Mouse (Mus musculus) heart, postnatal 36 days (tissue): ENCODE measurements around the gene Fem1b. TPM values are rescaled to one million over a fixed set of nuclear protein-coding genes. Genes with fewer than 3 reads are reported as not detected.
"Not testable (repeated sequence)": the region's sequence is repeated elsewhere in the genome, so short reads cannot be mapped to it uniquely, and the experiment has no call there.

Source experiments
- DNase-seq, 2 experiments: peaks; one replicate each; pipeline ENCODE4 v3.0.0; 2021 to 2022
- intact Hi-C: fragments of 180-260 bp; cut with DNase I; formaldehyde crosslinking; loops from one replicate; pipeline ENCODE4 v1.15.1; 2025
- total RNA-seq, 2 experiments: library from RNA; stranded (reverse); gene quantifications; 2 replicates each; pipeline ENCODE4 v1.2.3; 2021

Gene Fem1b
- total RNA-seq: 10 to 100 TPM; 16.2 to 16.9 TPM

DNA sequence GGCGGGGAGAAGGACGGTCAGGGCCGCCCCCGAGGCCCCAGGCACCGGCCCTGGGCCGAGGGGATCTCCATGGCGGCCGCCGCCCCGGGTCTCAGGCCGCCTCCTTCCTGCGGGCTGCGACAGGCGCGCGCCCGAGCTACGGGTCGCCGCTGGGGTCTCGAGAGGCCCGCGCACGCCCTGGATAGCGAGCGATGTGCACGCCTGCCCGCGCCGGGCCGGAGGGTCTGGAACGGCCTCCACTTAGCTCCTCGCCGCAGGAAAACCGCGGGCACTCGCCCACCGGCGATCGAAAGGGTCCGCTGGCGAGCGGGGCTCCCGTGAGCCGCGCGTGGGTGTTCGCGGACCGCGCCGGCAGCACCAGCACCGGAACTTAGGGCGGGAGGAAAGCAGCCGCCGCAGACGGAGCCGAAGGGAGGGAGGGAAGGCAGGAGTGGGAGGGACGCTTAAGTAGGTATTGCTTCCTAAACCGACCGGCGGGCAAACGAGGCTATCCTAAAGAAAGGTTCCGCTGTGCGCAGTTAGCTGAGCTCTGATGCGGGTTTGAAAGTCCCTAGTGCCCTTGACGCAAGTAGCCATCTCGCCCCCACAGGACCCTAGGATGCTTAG is at the start of gene Fem1b:
TSS of gene Fem1b (minus strand) at position 419 of the 606 bp plus-strand sequence.
- DNase-seq: peak; percentile 90 to 97
- intact Hi-C loops: loop anchor here (10.0 kb wide), 1 partner anchor 563 kb away; the partner anchor contains the start of gene Map2k5

DNA sequence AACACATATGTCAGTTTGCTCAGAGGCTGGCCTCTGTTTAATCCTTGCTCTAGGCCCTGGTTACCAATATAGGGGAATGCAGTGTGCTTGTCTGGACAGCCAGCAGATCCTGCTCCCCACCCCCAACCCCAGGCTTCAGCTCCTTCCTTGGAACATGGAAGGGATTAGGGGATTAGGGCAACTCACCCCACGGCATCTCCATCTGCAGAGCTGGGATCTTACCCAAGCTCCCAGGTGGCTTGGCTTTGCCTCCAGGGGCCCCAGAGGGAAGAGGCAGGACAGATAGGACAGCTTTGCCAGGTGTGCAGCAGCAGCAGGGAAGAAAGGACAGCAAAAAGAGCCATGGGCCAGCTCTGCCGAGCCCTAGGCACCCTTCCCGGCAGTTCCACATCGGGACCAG is 49.1 kb upstream of the Fem1b start:
- intact Hi-C loops: no loop called here
- DNase-seq: no peak

DNA sequence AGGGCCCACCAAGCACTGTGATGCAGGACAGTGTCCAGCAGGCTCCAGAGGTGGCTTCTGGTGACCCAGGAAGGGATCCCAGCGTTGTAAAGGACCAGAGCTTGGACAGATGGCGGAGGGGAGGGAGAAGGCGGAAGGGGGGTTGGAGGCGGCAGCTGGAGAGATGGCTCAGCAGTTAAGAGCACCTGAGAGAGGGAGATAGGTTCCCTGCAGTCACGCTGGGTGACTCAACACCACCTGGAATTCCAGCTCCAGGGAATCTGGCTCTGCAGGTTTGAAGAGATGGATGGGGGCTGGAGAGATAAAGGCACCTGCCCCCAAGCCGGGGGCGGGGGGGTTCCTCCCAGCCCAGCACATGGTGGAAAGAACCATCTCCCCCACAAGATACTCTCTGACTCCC is 48.4 kb upstream of the Fem1b start:
- DNase-seq, intact Hi-C loops: not testable (repeated sequence)

DNA sequence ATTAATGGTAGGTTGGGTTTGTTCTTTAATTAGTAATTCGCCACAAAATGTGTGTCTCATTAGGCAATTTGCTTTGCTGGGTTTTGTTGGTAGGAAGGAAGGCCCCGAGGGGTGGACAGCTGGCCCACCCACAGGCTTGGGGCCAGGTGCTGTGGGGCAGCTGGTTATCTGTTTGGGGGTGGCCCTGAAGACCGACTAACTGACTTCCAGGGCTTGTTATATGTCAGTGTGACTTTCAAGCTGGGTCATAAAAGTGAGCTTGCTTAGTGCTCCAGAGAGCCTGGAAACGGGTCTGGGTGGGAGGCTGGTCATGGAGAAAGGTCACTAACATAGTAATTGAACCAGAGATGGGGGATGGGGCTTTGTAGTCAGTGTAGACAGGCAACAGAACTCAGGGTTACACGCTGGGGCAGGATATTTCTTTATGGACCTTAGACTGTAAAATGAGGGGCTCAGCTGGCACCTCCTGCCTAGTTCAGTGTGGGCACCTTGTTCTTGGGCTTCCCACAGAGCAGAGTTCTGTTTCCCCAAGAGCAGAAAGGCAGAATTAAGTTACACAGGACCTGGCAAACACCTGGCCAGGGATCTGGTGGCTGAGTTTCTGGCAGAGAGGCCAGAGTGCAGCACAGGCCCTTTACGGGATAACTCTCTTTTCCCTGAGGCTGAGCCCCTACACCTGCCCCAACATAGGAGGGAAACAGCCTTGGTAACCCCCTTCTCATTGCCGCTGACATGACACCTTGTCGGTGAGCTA is 46.7 kb upstream of the Fem1b start:
- intact Hi-C loops: no loop called here
- no peak for DNase-seq

DNA sequence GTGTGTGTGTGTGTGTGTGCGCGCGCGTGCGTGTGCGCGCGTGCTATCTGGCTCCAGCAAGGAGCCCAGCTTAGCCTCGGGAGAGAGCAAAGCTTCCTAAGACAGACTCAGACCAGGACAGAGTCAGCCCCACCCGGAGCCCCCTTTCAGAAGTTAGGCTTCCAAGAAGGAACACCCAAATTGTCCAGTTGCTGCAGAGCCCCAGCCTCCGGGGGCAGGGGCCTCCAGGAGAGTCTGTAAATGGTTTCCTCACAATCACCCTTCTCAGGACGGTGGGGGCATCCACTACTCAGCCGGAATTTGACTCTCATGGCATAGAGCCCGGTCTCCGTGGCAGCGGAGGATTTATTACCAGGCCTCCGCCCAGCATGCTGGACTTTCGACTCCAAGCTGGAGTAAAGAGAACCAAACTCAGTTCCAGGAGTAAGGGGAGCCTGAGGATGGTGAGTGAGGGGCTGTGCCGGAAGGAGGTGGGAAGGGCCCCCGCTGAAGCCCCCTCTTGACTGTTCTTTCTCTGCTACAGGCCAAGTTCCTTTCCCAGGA is 46.1 kb upstream of the Fem1b start, which contains the start of gene Calml4:
TSS of gene Calml4 (plus strand) at position 362 of the 543 bp plus-strand sequence.
- peak; percentile 72 to 73 for DNase-seq
- intact Hi-C loops: no loop called here

DNA sequence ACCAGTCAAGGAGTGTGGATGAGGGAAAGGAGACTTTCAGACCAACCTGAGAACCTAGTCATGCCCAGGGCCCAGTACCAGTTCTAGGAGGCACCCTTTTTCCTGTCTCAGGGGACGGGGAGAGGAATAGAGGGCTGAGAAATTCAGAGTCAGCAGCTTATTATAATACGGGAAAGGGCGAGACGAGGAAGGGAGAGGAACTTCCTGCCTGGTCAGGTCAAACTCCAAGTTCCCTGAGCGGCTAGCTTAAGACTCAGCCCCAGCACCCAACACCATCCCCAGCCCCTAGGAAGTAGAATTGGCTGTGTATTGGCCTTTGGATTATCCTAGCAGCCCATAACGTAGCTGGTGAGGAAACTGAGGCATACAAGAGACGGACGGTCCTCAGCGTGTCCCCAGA is 45.5 kb upstream of the Fem1b start:
- peak; percentile 28 to 36 for DNase-seq
- intact Hi-C loops: no loop called here

DNA sequence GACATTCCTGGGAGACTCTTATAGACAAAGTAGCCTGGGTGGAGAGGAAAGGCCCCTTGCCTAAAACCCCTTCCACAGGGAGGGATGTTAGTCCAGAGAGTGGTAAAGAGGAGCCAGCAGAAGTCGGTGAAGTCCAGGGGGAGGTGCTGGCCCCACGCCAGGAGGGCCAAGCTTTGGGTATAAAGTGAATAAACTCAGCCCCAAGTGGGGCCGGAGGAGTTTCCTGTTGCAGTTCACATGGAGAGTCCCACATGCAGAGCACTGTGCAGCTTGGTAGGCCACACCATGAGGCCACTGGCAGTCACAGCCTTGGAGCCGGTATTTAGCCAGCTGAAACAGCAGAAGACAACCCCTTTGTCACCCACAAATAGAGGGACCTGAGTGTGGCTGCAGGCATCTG is 42.7 kb upstream of the Fem1b start:
- intact Hi-C loops: no loop called here
- DNase-seq: no peak

DNA sequence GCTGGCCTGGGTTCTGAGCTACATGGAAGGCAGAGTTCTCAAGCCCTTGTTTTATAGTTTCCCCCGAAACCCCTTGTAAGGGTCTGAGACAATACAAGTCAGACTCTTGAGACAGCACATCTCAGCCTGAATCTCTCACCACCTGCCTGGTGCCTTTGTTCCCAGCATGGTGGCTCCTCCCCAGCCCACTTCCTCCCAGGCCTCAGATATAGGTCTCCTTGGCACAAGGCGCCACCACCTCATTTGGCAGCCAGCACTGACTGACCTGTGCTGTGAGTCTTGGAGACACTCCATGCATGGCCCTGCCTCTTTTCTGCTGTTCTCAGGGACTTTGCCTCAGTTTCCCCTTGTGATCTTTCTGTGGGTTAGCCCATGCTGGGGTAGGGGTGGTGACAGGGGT is 39.8 kb upstream of the Fem1b start:
- intact Hi-C loops: no loop called here
- no peak for DNase-seq

DNA sequence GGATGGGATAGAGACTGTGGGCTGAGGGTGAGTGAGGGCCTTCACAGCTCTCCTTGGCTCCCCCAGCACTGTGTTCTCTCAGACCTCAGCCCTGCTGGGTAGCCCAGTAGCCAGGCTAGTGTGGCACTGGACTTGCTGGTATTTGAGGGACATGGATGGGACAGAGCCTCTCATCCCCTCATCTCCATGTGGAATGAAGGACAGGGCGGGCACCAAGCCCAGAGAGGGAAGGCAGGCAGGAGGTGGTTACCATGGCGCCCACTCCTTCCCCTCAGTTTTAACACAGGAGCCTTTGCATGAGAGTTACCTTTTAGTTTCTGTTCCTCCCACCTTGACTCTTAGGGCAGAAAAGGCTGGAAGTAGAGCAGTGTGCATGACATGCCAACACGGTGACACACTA is 36.9 kb upstream of the Fem1b start:
- intact Hi-C loops: loop anchor here (5.0 kb wide), 1 partner anchor 259 kb away; no protein-coding TSS in a partner anchor
- no peak for DNase-seq

DNA sequence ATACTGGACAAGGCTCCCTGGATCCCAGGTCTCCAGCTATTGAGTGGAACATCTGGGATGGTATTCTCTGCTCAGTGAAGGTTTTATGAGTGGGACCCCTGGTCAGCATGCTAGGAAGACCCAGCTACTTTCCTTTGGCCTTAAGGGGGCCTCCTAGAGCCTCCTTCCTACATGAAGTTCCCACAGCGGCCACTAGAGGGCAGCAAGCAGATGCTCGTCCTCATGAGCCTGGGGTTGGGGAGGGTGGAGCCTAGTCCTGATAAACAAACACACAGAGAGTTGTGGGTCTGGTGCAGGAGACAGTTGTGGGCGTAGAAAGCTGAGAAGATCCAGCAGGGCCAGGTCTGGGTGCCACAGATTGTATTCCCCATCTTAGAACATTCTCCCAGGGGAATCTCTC is 36.0 kb upstream of the Fem1b start:
- intact Hi-C loops: loop anchor here (1.0 to 5.0 kb wide), 3 partner anchors 133 to 277 kb away; no protein-coding TSS in a partner anchor
- DNase-seq: peak; percentile 92 to 94

DNA sequence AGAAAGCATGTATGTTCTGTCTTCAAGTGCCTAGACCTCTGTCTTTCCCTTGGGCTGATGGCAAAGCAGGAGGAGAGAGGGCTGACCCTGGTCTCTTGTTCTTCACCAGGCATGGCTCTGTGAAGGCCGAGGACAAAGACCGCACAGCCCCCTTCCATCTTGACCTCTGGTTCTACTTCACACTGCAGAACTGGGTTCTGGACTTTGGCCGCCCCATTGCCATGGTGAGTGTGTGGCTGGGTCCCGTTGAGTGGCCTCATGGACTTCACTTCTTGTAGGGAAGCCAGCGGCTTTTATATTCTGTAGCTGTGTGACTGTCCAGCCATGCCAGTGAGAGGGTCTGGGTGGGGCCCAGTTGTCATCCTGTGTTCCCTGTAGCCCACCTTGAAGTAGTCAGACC is 32.7 kb upstream of the Fem1b start:
- intact Hi-C loops: no loop called here

DNA sequence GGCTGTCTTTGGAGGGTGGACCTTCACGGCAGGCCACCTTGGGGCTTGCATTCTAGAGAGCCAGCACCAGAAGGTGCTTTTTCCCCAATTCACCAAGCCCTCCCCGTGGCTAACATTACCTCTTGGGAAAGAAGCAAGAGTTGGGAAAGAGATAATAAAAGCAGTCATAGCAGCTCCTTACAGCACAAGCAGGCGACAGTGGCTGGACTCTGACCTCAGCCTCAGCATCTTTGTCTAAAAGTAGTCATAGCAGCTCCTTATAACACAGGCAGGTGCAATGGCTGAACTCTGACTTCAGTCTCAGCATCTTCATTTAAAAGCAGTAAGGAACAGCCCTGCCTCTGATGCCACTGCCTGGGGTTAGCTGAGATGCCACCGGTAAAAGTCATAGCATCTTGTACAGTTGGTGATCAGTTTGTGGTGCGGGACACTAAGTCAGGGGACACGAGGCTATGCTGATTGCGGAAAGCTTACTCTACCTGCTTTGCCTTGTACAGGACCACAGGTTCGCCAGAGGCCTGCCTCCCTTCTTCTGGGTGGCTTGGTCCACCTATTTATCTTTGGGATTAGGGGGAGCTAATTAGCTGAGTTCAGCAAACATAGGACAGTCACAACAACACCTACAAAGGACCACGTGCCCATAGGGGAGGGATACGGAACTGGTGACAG is 31.8 kb upstream of the Fem1b start:
- intact Hi-C loops: no loop called here
- DNase-seq: no peak

More for the DNA sequence above, 32.7 kb upstream of the Fem1b start:
- DNase-seq: no peak

DNA sequence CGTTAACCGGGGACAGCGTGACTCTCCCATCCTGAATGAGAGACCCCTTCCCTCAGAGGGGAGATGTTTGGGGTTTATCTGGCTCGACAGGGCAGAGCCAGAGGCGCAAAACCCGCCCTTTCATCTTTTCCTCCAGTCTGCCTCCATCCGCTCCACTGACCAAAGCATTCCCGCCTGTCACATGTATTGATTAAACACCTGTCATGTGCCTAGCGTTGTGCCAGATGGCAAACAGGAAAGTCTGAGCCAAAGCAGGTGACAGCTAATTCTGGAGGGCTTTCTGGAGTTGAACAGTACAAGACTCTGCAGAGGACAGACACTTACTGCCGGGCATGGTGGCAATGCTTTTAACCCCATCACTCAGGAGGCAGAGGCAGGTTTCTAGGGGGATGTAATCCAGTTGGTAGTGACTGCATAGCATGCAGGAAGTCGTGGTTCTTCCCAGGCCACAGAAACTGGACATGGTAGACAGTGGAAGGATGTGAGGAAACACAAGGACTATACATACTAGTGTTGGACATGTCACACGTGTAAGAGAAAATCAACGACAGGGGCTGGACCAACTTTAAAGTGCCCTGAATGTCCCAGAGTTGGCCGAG is 27.5 kb upstream of the Fem1b start:
- DNase-seq: no peak
- intact Hi-C loops: no loop called here

DNA sequence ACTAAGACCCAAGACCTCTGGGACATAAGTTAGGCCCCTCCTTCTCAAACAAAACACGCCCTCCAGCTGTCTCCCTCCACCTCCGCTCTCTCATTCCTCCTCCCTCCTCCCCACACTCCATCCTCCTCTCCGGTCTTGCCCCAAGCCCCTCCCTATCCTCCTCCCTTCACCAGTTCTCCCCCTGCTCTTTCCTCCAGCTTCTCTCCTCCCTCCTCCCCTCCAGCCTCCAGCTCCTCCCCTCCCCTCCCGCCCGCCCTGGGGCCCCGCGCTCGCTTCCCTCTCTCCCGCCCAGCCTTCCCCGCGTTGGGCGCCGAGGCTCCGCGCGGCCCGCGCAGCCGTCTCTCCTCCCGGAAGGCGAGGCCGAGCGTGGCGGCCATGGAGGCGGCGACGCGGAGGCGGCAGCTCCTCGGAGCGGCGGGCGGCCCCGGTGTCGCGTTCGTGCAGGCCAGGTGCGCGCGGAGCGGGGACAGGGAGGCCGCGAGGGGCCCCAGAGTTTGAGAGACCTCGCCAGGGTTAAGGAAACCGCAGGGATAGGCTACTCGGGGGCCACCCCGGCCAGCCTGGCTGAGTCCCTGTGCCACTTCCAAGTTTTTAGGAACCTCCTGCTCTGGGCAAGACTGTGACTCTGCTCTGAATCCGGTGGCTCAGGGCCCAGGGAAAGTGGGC is 26.9 kb upstream of the Fem1b start, which contains the start of gene Cln6:
TSS of gene Cln6 (plus strand) at position 280 of the 666 bp plus-strand sequence.
- peak; percentile 70 to 79 for DNase-seq
- intact Hi-C loops: no loop called here

DNA sequence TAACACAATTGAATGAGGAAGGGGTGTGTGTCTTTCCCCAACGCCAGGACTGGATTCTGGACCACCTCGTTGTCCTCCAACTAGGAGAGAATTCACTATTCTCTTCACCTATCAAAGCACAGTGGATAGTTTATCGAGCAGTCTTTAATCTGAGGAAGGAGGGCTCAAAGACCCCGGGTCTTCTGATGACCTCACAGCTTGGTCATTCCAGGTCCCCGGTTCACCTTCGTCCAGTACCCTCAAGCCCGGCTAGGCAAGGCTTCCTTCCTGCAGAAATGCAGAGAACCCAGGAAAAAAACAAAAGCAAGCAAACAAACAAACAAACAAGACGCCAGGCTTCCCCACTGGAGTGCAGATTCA is 26.4 kb upstream of the Fem1b start:
- intact Hi-C loops: no loop called here
- DNase-seq: no peak

DNA sequence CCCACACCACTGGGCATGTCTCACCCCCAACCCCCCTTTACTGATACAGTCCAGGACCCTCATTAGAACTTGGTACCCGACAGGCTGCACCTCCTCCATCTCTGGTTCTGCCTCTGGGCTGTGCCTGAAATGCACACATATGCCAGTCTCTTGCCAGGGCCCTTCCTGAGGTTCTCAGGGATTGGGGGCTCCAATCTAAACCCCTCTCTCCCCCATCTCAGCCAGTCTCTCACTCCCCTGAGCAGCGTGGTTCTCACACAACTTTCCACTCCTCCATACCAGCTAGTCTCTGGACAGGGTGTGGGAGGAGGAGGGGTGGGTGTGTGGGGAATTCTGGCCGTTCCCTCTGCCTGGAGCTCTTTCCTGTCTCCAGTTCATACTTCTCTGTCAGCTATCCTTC is 25.9 kb upstream of the Fem1b start:
- no peak for DNase-seq
- intact Hi-C loops: no loop called here

DNA sequence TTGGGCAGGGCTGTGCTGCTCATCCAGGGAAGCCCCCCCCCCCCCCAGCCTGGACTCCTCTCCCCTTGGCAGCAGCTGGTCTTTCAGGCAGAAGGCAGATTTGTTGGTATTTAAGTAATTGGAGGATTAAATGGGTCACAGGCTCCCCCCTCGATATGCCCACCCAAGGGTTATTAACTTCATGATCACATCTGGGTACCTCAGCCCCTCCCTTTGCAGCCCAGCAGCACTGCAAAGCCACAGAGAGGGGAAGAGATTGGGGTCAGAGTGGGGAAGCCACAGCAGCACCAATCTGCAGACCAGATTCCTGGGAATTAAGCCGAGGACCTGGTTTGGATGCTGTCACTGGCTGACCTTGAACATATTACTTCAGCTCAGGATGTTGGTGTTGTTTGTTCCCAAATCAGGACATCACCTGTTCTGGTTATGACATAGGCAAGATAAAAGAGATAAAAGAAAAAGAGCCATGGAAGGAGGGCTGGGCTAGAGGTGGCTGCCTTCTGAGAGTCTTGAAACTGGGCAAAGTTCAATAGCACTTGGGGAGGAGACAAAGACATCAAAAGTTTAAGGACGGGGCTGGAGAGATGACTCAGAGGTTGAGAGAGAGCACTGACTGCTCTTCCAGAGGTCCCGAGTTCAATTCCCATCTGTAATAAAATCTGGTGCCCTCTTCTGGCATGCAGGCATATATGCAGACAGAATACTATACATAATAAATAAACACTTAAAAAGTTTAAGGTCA is 24.1 kb upstream of the Fem1b start:
- no peak for DNase-seq
- intact Hi-C loops: no loop called here

DNA sequence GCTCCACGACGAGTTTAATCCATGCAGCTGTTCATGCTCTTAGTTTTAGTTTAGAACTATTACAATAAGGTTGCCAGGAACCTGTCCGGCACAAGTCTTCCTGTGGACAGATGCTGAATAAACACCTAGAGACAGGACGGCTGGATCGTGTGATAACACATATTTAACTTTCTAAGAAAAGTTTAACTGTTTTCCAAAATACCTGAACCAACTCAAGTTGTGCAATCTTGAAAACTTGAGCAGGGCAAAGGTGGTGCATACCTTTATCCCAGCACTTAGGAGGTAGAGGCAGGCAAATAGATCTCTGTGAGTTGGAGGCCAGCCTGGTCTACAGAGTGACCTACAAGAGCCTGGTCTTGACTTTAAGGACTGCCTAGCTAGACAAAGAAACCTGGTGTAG is 23.2 kb upstream of the Fem1b start:
- intact Hi-C loops: no loop called here
- no peak for DNase-seq

DNA sequence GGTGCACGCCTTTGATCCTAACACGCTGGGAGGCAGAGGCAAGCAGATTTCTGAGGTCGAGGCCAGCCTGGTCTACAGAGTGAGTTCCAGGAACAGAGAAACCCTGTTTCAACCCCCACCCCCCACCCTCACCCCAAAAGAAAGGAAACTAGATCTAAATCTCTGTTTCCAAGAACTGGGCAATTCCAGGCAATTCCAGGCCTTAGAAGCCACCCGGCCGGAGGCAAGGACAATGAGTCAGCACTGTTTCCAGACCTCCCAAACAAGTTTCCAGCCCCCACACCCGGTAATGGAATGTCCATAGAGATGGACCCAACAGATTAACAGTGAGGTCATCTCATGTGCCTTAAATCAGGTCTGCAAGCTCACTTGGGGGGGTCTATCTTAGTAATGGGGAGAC is 18.1 kb upstream of the Fem1b start:
- DNase-seq: no peak
- intact Hi-C loops: loop anchor here (2.0 kb wide), 1 partner anchor 85 kb away; no protein-coding TSS in a partner anchor
